Mouse (Mus musculus) liver, postnatal 0 days (tissue): ENCODE measurements around the gene Cdiptos.

Experiments used
- CTCF ChIP-seq: sonication (generic); IDR thresholded peaks from 2 replicates; pipeline ENCODE4 v1.5.1; 2016; ENCODE audit warnings: antibody characterized with exemption, low read depth
- EP300 ChIP-seq: IDR thresholded peaks from 2 replicates; pipeline ENCODE4 v1.6.1; 2016; ENCODE audit warnings: antibody characterized with exemption, low read depth, mild to moderate bottlenecking

GRCm38 (mm10) chr7:126951741-126952140 lies 24.2 kb downstream of the Cdiptos start:
- TF ChIP-seq CTCF (no peak), EP300 (no peak)
